Mouse (Mus musculus) kidney, adult 2 months (tissue): ENCODE measurements around the gene Kat7. TPM values are rescaled to one million over a fixed set of nuclear protein-coding genes. Genes with fewer than 3 reads are reported as not detected.
A peak's percentile ranks its signal among the peaks of the same experiment; 100 is the strongest.

Source experiments
- DNase-seq: peaks from one replicate; pipeline ENCODE4 v3.0.0; 2021
- H3K27ac ChIP-seq: fragments of 200-500 bp; 2 replicates; pipeline ENCODE4 v1.5.1; 2012; ENCODE audit warnings: low read depth, low read length, control low read depth, inconsistent platforms; ENCODE audit not compliant: insufficient read depth
- H3K27me3 ChIP-seq: fragments of 200-500 bp; replicated peaks from 2 replicates; pipeline ENCODE4 v1.6.1; 2012; ENCODE audit warnings: mild to moderate bottlenecking, moderate library complexity, low read length, inconsistent platforms; ENCODE audit not compliant: control insufficient read depth, insufficient read depth
- H3K36me3 ChIP-seq: fragments of 200-500 bp; 2 replicates; pipeline ENCODE4 v1.6.1; 2012; ENCODE audit warnings: mild to moderate bottlenecking, moderate library complexity, low read length, inconsistent platforms; ENCODE audit not compliant: control insufficient read depth, insufficient read depth
- H3K4me1 ChIP-seq: fragments of 200-500 bp; 2 replicates; pipeline ENCODE4 v1.6.1; 2011; ENCODE audit warnings: low read length; ENCODE audit not compliant: control insufficient read depth, insufficient read depth
- H3K4me3 ChIP-seq: fragments of 200-500 bp; 2 replicates; pipeline ENCODE4 v1.5.1; 2011; ENCODE audit warnings: mild to moderate bottlenecking, low read depth, low read length, control low read depth; ENCODE audit not compliant: insufficient read depth
- CTCF ChIP-seq: fragments of 200-500 bp; conservative IDR thresholded peaks from 2 replicates; pipeline ENCODE4 v1.5.1; 2011; ENCODE audit warnings: low read depth, mild to moderate bottlenecking, control low read depth, low read length, moderate library complexity, mixed read lengths; ENCODE audit not compliant: insufficient read depth, insufficient read length
- POLR2A ChIP-seq: fragments of 200-500 bp; IDR thresholded peaks from one replicate; pipeline ENCODE4 v1.6.1; 2011; ENCODE audit warnings: low read depth, low read length, control low read depth
- WGBS: fragments of 180-500 bp; shearing (Covaris S2); methylation state at CpG from one replicate; pipeline ENCODE4 v1.1.7; 2018; 5-methylcytosine and 5-hydroxymethylcytosine counted together
- polyA plus RNA-seq: library from polyadenylated mRNA; depleted of rRNA; stranded (reverse); fragments of >200 nt; gene quantifications from 2 replicates; pipeline ENCODE4 v1.2.3, GENCODE M21; 2012

Kat7 gene
- polyA plus RNA-seq, 1 experiment, result 30.0 TPM

DNA sequence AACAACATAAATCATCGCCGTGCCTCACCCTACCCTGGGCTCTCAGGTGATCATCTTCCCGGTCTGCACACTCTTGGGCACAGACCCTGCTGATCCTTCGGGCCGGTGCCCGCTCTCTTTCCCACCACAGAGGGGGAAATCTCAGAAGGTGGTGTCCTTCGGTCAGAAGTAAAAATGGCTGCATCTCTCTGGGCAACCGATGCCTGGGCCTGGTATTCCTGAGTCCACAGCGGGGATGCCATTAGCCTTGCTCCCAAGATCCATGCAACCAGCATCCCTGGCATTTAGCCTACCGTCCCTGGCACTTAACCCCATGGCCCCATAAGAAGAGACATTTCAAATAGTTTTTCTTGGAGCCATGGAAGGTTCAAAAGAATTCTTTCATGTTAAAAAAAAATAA, 14.1 kb upstream of the Kat7 start:
- 93% methylated on average over 10 of the region's 10 CpGs for WGBS
- Histone ChIP-seq H3K36me3 (no peaks in the 10 kb centered on the region), H3K27ac (no peak overlapping the region), H3K27me3 (no peaks in the 10 kb centered on the region), H3K4me3 (no peak overlapping the region), H3K4me1 (no peaks in the 10 kb centered on the region)
- no peak for DNase-seq
- TF ChIP-seq POLR2A (no peak), CTCF (no peak)

DNA sequence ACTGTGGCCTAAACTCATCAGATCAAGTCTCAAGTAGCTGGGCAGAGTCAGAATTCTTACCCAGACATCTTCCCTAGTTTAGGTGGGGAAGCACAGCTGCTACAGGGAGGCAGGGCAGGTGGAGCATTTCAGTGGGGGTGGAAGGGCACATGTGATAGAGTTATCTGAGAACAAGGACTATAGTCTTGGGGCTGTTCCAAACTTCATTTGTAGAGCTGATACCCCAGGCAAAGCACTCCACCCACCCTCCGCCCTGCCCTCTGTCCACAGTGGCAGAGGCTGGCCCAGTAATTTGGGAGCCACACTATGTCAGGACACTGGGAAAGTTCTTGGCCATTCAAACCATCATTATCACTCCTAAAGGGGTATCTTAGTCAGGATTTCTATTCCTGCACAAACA, 10.0 kb upstream of the Kat7 start:
- no peak overlapping the region for H3K27ac ChIP-seq
- no peak overlapping the region for H3K4me3 ChIP-seq
- no peaks in the 10 kb centered on the region for H3K36me3 ChIP-seq
- H3K27me3 ChIP-seq, result no peaks in the 10 kb centered on the region
- no peak for TF ChIP-seq POLR2A
- TF ChIP-seq CTCF, result no peak
- WGBS, result 100% methylated on average over 1 of the region's 1 CpGs
- DNase-seq, result no peak
- H3K4me1 ChIP-seq, result no peaks in the 10 kb centered on the region

DNA sequence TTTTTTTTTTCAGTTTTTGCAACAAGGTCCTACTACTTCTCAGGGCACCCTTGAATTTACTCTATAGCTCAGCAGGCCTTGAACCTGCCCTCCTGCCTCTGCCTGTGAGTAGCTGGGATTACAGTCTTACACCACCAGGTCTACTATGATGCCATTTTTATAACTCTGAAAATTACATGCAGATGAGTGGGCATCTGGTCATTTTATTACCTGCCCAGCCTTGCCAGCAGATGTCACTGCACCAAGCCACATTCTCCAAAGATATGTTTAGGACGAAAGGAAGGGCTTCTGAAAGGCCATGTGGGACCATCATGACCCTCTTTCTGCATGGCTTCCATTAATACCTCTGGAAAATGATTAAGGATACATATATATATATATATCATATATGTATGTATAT, 9.5 kb upstream of the Kat7 start:
- DNase-seq, result peak; percentile 27
- Histone ChIP-seq H3K36me3 (no peaks in the 10 kb centered on the region), H3K4me3 (no peak overlapping the region), H3K27ac (no peak overlapping the region), H3K27me3 (no peaks in the 10 kb centered on the region), H3K4me1 (no peaks in the 10 kb centered on the region)
- TF ChIP-seq CTCF (peak; percentile 57), POLR2A (no peak)
- 44% methylated on average over 1 of the region's 1 CpGs for WGBS

DNA sequence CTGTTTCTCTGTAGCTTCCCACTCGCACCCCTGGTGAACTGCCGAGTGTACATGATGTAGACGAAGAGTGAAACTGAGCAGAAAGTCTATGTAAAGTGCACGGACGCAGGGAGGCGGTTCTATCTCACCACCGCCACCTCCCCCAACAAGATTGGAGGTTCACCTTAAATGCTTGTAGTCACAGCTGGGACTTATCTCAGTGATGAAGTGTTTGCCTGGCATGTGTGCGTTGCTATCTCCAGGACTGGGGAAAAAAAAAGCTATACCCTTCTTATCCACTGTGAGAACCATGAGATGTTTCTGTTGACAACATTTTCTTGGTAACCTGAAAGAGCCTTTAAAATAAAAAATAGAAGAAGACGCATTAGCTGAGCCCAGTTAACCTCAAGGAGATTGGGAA, 8.1 kb upstream of the Kat7 start:
- 83% methylated on average over 9 of the region's 9 CpGs for WGBS

DNA sequence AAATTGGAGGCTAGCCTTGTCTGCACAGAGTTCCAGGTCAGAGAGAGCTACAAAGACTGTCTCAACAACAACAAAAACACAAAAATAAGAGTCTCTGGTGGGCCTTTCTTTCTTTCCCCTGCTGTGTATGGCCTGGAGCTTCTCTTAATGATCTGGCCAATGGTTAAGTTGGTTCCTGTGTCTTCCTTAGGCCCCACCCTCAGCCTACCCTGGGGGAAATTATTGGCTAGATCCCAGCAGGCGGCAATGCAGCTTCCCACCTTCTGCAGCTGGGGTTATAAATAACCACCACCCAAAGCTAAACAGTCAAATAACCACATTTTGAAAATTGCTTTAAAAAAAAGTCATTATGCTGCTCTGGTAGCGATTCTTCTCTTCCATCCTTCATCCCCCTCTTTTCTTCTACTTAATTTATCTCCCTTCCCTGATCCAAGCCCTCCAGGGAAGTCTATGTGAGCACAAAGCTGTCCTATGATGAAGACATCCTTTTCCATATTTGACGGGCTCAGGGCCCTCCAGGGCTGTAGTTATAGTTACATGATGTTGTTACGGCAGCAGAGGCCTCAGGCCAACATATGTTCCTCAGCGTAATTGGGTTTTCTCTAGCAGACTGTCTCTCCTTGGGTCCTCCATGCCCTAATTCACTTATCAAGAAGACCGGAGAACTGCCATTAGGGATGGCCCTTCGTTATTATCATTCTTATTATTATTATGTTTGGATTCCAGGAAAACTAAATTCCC, 5.3 kb upstream of the Kat7 start:
- H3K36me3 ChIP-seq, result no peaks in the 10 kb centered on the region
- TF ChIP-seq CTCF, result no peak
- no peak for TF ChIP-seq POLR2A
- WGBS, result 81% methylated on average over 7 of the region's 7 CpGs
- no peak for DNase-seq
- H3K4me3 ChIP-seq, result no peak overlapping the region
- H3K27me3 ChIP-seq, result no peaks in the 10 kb centered on the region
- H3K27ac ChIP-seq, result no peak overlapping the region
- H3K4me1 ChIP-seq, result no peaks in the 10 kb centered on the region; the same call in 1 of the 2 replicates

More for the DNA sequence above, 8.1 kb upstream of the Kat7 start:
- H3K27me3 ChIP-seq, result no peaks in the 10 kb centered on the region
- no peak for TF ChIP-seq POLR2A
- TF ChIP-seq CTCF, result no peak
- no peaks in the 10 kb centered on the region for H3K36me3 ChIP-seq
- H3K4me1 ChIP-seq, result no peaks in the 10 kb centered on the region
- H3K27ac ChIP-seq, result no peak overlapping the region
- H3K4me3 ChIP-seq, result no peak overlapping the region
- DNase-seq, result no peak

DNA sequence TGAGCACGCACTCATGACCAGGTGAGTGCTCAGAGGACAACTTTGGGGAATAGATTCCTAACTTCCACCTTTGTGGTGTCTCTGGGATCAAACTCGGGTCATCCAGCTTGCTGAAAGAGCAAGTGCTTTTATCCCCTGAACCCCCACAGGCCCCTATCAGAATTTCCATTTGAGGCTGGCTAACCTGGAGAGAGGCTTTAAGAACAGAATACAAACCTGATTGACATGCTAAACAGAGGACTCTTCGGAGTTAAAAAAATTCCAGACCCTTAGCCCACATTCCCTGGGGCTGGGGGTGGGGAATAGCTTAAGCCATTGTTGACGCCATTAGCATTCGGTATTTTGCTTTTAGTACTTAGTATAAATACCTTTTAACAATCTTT, 1.4 kb upstream of the Kat7 start:
- no peak overlapping the region for H3K4me3 ChIP-seq
- H3K36me3 ChIP-seq, result no peaks in the 10 kb centered on the region
- H3K27me3 ChIP-seq, result no peaks in the 10 kb centered on the region
- TF ChIP-seq POLR2A, result no peak
- TF ChIP-seq CTCF, result no peak
- 50% methylated on average over 5 of the region's 5 CpGs for WGBS
- H3K27ac ChIP-seq, result no peak overlapping the region
- peaks cover 6% of the 10 kb centered on the region; the same call in 1 of the 2 replicates for H3K4me1 ChIP-seq
- no peak for DNase-seq

DNA sequence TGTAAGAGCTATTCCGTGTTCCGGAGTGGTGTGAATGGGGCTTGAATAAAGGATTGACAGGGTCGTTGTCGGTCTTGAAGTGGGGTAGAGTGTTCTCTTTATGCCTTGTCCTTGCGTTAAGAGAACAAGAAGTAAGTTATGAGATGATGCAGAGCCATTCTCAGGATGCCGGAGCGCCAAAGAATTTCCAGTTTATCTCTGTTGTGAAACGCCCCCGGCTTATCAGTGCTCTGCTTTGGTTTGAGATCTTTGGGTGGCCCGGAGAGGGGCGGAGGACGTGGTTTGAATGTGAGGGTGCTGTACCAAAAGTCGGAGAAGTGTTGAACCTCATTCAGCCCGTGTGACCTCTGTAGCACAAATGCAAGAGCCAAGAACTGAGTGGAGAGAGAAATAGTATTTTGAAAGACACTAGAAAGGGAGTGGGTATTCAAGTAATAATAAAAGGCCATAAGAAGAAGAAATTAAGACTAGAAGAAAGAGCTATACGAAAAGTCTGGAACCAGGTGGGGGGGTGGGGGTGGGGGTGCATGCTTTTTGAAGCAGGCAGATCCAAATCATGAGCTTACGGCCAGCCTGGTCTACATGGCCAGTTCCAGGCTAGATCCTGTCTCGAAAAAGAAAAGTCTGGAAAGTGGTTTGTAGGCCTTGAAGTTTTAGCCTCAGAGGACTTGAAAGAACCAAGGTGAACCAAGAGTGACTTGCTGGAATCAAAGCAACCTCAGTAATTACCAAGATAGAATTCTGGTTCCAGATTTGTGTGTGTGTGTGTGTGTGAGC, 790 bp upstream of the Kat7 start:
- no peaks in the 10 kb centered on the region for H3K36me3 ChIP-seq
- TF ChIP-seq CTCF (no peak), POLR2A (no peak)
- H3K4me1 ChIP-seq, result peaks cover 6% of the 10 kb centered on the region; the same call in 1 of the 2 replicates
- H3K4me3 ChIP-seq, result peak overlapping the region; percentile 93
- no peak for DNase-seq
- peak overlapping the region; percentile 94 for H3K27ac ChIP-seq
- 4% methylated on average over 17 of the region's 17 CpGs for WGBS
- H3K27me3 ChIP-seq, result no peaks in the 10 kb centered on the region
